Mouse (Mus musculus) spleen, postnatal 0 days (tissue): ENCODE results near the gene Gm13275. TPM values are rescaled to one million over a fixed set of nuclear protein-coding genes. Genes with fewer than 3 reads are reported as not detected.

Experiments
- polyA plus RNA-seq: library from polyadenylated mRNA; unstranded; fragments of >200 nt; fragmentation: Nextera tagmentation; extraction: Ambion mirVana; gene quantifications from 2 replicates; pipeline ENCODE4 v1.2.1, GENCODE M21; 2015

Gm13275 gene
- not detected in 2 replicates for polyA plus RNA-seq

GRCm38 (mm10) chr4:88793936-88794675 is at the start of gene Gm13275:
TSS of gene Gm13275 (plus strand) at chr4:88794487.

GRCm38 (mm10) chr4:88754818-88755340 is 39.4 kb upstream of the Gm13275 start, which contains the start of gene Gm13271:
TSS of gene Gm13271 (plus strand) at chr4:88754868.

GRCm38 (mm10) chr4:88759610-88760268 is 34.5 kb upstream of the Gm13275 start, which contains the start of gene Gm13283:
TSS of gene Gm13283 (plus strand) at chr4:88760119.

GRCm38 (mm10) chr4:88773534-88773933 is 20.8 kb upstream of the Gm13275 start, which contains the start of gene Gm13290:
TSS of gene Gm13290 (plus strand) at chr4:88773834.

GRCm38 (mm10) chr4:88776622-88777021 is 17.7 kb upstream of the Gm13275 start, which contains the start of gene Gm13289:
TSS of gene Gm13289 (plus strand) at chr4:88776922.

GRCm38 (mm10) chr4:88779550-88779949 is 14.7 kb upstream of the Gm13275 start, which contains the start of gene Gm13272:
TSS of gene Gm13272 (plus strand) at chr4:88779850.

GRCm38 (mm10) chr4:88781831-88782230 is 12.5 kb upstream of the Gm13275 start, which contains the start of gene Ifnz:
TSS of gene Ifnz (plus strand) at chr4:88782131.

GRCm38 (mm10) chr4:88785409-88785808 is 8.9 kb upstream of the Gm13275 start, which contains the start of gene Gm13276:
TSS of gene Gm13276 (plus strand) at chr4:88785709.

GRCm38 (mm10) chr4:88788402-88788801 is 5.9 kb upstream of the Gm13275 start, which contains the start of gene Gm13277:
TSS of gene Gm13277 (plus strand) at chr4:88788632.

GRCm38 (mm10) chr4:88791250-88791649 is 3.0 kb upstream of the Gm13275 start, which contains the start of gene Gm13278:
TSS of gene Gm13278 (plus strand) at chr4:88791550.

GRCm38 (mm10) chr4:88797097-88797496 is 2.8 kb downstream of the Gm13275 start, which contains the start of gene Gm13279:
TSS of gene Gm13279 (plus strand) at chr4:88797397.

GRCm38 (mm10) chr4:88799365-88799764 is 5.1 kb downstream of the Gm13275 start, which contains the start of gene Gm13285:
TSS of gene Gm13285 (plus strand) at chr4:88799665.

GRCm38 (mm10) chr4:88802954-88803353 is 8.7 kb downstream of the Gm13275 start, which contains the start of gene Gm13287:
TSS of gene Gm13287 (plus strand) at chr4:88803254.

GRCm38 (mm10) chr4:88805231-88805630 is 10.9 kb downstream of the Gm13275 start, which contains the start of gene Gm13288:
TSS of gene Gm13288 (plus strand) at chr4:88805531.

GRCm38 (mm10) chr4:88815928-88816327 is 21.6 kb downstream of the Gm13275 start, which contains the start of gene Ifna7:
TSS of gene Ifna7 (plus strand) at chr4:88816228.

GRCm38 (mm10) chr4:88819659-88820058 is 25.4 kb downstream of the Gm13275 start, which contains the start of gene Ifna11:
TSS of gene Ifna11 (plus strand) at chr4:88819959.

GRCm38 (mm10) chr4:88827116-88827515 is 32.8 kb downstream of the Gm13275 start, which contains the start of gene Ifna6:
TSS of gene Ifna6 (plus strand) at chr4:88827416.

GRCm38 (mm10) chr4:88835225-88835624 is 40.9 kb downstream of the Gm13275 start, which contains the start of gene Ifna5:
TSS of gene Ifna5 (plus strand) at chr4:88835525.

GRCm38 (mm10) chr4:88841438-88841911 is 47.2 kb downstream of the Gm13275 start, which contains the start of gene Ifna4:
TSS of gene Ifna4 (plus strand) at chr4:88841861.

